Mouse (Mus musculus): ENCODE results near the gene Neurl1b. TPM values are rescaled to one million over a fixed set of nuclear protein-coding genes. Genes with fewer than 3 reads are reported as not detected.

Gene Neurl1b
- total RNA-seq (2023) = 10 to 100 TPM; 14.6 to 15.3 TPM

GRCm38 (mm10) chr17:26414523-26415354 lies at the start of gene Neurl1b:
Gene Neurl1b (plus strand): TSS chr17:26414829.

Other genes with a start within 250 kb of the Neurl1b start
- 1 to 10 TPM; 4.4 to 8.5 TPM for gene Pdia2, start 215.7 kb upstream of the Neurl1b start, total RNA-seq (2023)
- not detected for gene Rgs11, start 211.9 kb upstream of the Neurl1b start, total RNA-seq (2023)
- gene Arhgdig, start 207.0 kb upstream of the Neurl1b start, total RNA-seq (2023) = under 1 TPM; 0.55 to 0.57 TPM
- gene Fam234a, start 170.6 kb upstream of the Neurl1b start, total RNA-seq (2023) = 10 to 100 TPM; 65.5 to 77.1 TPM
- 10 to 100 TPM; 36.2 to 36.9 TPM for gene Luc7l, start 161.9 kb upstream of the Neurl1b start, total RNA-seq (2023)
- gene Ergic1, start 146.7 kb downstream of the Neurl1b start, total RNA-seq (2023) = 10 to 100 TPM; 15.1 to 15.9 TPM
- gene Dusp1, start 147.3 kb downstream of the Neurl1b start, total RNA-seq (2023) = 1,000 to 10,000 TPM; 2,979 to 3,502 TPM
- 100 to 1,000 TPM; 147 to 166 TPM for gene Atp6v0e, start 248.4 kb downstream of the Neurl1b start, total RNA-seq (2023)

Data from neutrophil, adult 83 days (primary cell).